Mouse (Mus musculus) 416B (cell line): ENCODE data around the gene Mki67.
A peak's percentile ranks its signal among the peaks of the same experiment; 100 is the strongest.

Source experiments
- DNase-seq: peaks from one replicate; pipeline ENCODE4 v3.0.0; 2011; ENCODE audit warnings: low read depth

The Mki67 gene

DNA sequence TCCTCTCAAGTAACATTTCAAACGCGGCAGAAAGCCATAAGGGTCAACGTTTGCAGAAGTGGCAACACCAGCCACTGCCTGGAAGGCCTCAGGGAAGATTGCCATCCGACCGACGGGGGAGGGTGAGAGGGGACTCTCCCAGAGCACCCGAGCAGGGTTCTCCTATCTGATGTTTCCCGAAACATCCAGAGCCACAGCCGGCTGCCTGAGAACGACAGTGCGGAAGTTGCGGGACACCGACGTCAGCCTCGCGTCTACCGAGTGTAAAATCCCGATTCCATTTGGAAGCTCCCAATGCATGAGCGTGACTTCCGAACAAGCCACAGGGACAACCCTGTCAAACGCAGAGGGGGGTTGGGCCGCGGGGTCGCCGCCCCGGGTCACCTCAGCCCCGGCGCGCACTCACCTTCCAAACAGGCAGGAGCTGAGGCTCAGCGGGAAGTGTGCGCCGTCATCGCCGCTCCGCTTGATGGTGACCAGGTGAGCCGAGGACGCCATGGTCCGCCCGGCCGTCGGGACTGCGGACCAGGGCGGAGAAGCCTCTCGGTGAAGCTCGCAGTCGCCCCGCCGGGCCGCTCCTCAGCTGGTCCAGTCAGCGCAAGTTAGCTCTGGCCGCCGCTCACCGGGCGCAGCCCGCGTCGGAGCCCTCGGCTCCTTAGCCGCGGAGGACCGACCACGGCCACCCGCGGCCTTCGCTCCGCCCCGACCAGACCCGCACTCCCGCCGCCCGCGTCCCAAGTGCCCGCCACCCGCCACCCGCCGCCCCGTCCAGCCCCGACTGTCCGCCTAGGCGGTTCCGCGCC, at the start of gene Mki67:
TSS of gene Mki67 (minus strand) at position 720 of the 803 bp plus-strand sequence.
- peak; percentile 48 for DNase-seq

GRCm38 (mm10) chr7:135763311-135763710, 47.1 kb upstream of the Mki67 start:
- no peak for DNase-seq

- DNase-seq = no peak
These were observed 42.8 kb upstream of the Mki67 start for GRCm38 (mm10) chr7:135758754-135759510.

- no peak for DNase-seq
These were observed 42.0 kb upstream of the Mki67 start for GRCm38 (mm10) chr7:135758171-135758570.

DNA sequence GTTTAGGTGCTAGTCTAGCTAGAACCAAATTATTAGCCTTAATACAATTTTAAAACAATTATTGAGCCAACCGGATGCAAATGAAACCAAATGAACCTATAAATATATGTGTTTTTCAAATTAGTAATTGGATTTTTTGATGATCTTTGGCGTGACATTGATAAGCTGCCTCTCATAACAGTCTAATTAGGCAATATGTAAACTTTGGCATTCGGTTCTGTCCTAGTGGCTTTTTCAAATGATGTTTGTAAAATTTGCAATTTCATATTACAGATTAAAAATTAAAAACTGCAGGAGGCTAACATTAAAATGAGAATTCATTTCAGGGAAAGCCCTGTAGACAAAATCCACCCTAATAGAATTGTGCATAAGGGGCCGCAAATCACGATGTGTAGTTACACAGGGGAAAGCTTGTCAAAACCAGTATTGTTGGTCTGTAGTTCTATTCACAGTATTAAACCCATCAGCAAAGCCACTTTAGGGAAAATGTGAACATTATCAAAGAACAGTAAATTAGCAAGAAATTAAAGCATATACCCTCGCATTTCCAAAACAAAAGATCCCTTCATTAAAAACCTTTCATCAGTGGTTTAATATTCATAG, 40.9 kb upstream of the Mki67 start:
- DNase-seq = no peak

DNA sequence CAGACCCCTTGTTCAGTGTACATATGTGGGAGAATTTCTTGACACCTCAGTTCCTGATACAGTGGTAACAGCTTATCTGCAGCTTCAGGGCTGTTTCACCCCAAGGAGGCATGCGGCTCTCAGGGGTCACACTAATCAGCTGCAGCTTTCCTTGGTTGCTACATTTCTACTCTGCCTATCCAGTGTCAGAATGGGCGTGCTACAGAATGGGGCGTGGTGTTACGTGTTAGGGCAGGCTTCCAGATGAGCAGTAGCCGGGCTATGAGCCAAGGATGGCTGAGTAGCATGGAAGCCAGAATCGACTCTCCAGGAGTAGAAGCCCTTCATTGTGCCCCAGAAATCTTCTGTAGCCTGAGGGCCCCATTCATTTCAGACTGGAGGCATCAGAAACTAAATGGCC, 32.8 kb upstream of the Mki67 start:
- DNase-seq = no peak

DNA sequence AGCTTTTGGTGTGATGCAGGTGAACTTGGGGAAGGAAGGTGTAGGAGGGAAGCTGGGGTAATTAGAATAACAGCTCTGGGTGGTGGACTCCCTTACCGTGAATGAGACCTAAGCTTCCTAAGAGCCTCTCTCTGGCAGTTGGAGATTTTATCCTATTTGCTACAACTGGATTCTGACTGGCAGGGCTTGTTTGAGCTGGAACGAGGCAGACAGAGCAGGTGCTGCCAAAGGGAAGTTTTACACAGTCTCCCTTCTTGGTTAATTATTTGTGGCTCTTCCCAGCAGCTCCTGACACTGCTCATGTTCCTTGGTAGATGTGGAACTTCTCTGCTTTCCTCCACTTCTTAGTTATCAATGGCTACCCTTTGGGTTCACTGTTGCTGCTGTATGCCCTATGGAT, 30.9 kb upstream of the Mki67 start:
- DNase-seq = no peak

DNA sequence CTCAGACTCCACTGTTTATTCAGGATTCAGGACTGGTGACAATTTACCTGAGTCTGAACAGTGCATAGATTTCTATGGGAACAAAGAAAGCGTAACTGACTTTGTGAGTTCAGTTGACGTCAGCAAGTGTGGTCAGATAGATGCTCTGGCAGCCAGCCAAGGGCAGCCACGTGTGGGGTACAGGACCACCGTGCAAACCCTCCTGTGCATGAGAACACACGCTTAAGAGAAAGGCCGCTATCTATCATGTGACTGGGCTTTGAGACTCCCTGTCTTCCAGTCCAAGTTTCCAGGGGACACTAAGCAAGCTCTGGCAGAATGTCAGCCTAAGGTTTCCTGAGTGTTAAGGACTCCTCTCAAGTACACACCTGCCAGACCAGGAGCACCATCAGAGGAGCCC, 30.4 kb upstream of the Mki67 start:
- DNase-seq = no peak

- DNase-seq = no peak
These were observed 28.9 kb upstream of the Mki67 start for GRCm38 (mm10) chr7:135745091-135745490.

DNA sequence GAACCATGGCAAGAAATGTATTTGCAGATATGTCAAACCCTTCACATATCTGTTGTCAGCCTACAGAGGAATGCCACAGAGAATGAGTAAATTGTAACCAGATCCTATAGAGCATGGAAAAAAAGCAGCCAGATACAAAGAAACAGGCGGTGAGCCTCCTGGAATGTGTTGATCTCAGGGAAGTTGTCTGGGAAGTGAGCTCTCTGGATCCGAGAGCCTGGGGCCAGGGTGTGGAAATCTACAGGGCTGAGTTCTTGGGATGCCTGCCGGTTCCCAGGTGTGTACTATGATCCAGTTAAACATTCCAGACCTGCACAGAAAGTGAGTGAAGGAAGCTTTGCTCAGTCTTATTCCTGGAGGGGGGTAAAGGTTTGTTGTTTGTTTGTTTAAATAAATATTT, 24.3 kb upstream of the Mki67 start:
- no peak for DNase-seq

- DNase-seq = no peak
These were observed 20.4 kb upstream of the Mki67 start for GRCm38 (mm10) chr7:135736581-135736886.

- DNase-seq = peak; percentile 96
These were observed 19.8 kb upstream of the Mki67 start for GRCm38 (mm10) chr7:135735691-135736580.

GRCm38 (mm10) chr7:135734911-135735646, 18.9 kb upstream of the Mki67 start:
- DNase-seq = no peak

DNA sequence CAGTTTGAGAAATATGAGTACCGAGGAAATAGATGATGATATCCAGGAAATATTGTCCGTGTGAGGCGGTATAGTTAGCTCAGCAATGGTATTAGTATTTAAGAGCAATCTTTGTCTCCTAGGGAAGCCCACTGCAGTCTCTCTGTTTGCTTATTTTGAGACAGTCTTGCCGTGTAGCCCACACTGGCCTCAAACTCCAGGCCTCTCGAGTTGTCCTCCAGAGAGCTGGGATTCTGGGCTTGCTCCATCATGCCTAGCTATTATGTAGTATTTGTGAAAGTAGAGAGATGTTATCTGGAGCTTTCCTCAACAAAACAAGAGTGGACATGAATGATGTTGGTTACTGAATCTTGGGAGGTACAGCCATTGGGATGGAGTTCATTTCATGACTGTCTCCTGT, 18.2 kb upstream of the Mki67 start:
- DNase-seq = no peak

- no peak for DNase-seq
These were observed 11.9 kb upstream of the Mki67 start for GRCm38 (mm10) chr7:135728038-135728437.

DNA sequence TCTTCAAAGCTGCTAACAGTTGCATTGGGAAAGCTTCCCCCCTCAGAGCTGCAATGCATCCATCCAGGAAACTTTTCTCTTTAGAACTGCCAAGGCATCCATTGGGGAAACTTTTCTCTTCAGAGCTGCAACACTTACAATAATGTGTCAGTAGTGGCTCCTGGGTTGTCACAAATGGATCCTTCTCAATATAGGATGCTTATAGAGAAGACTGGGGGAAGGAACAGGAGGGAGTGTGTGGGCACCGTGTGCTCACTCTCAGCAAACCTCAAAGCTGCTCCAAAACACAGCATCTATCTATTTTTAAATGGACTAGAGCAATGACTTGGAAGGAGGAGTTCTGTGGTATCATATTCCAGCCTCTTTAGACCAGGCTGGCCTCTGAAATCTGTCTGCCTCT, 10.5 kb upstream of the Mki67 start:
- no peak for DNase-seq

DNA sequence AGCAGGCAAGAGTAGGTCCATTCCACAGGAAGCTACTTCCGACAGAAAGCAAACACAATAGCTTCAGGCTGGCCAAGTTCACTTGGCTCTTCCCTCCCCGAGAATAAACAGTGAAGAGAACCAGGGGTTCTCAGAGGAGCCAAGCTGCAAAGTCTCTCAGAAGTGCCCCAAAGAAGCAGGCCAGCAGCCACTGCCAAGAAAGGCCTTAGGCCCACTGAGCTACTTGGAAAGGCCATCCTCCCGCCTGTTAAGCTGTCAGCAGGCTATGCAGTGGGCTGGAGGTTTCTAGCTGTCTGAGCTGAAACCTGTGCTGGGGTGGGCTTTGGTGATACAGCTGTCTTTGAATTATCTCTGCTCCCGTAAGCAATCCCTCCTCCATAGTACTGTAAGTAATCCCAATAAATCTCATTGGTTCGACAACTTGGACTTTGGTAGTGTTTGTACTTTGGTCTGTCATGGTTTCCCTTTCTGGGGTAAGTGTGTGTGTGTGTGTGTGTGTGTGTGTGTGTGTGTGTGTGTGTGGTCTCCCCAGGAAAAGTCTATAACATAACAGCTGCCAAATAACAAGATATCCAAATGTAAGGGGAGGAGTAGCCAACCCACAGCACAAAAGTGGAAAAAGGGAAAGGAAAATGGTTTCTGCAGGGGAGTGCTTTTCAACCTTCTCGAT, 7.6 kb upstream of the Mki67 start:
- DNase-seq = no peak

DNA sequence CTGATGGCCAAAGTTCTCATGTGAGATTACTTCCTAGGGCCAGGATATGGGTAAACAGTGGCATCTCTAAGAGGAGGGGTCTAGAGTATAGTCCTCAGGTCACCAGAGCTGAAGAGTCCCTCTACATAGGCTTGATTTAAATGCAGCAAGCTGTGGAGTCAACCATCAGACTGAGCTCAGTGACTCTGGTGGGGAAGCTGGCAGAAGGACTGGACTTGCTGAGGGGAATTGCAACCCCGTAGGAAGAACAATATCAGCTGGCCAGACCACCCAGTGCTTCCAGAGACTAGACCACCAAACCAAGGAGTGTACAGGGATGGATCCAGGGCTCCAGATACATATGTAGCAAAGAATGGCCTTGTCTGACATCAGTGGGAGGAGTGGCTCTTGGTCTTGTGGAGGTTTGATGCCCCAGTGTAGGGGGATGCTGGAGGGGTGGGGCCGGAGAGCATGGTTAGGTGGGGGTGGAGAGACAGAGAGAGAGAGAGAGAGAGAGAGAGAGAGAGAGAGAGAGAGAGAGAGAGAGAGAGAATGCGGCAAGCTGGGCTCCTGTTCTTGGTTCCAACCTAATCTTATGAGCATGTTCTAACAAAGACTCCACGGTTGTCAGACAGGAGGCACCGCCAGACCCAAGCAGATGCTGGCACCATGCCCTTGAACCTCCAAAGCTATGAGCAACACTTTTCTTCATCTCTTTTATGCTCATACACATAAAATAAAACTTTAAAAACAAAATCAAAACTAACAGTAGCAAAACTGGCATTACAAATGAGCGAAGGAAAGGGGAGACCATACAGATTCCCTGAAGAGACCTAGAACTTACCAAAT, 6.1 kb upstream of the Mki67 start:
- DNase-seq = no peak

- no peak for DNase-seq
These were observed 5.4 kb upstream of the Mki67 start for GRCm38 (mm10) chr7:135721436-135721992.
